Mouse (Mus musculus) liver, postnatal 0 days (tissue): ENCODE data around the gene Gtf2h1.

Experiments
- CTCF ChIP-seq: sonication (generic); IDR thresholded peaks from 2 replicates; pipeline ENCODE4 v1.5.1; 2016; ENCODE audit warnings: antibody characterized with exemption, low read depth
- EP300 ChIP-seq: IDR thresholded peaks from 2 replicates; pipeline ENCODE4 v1.6.1; 2016; ENCODE audit warnings: antibody characterized with exemption, low read depth, mild to moderate bottlenecking

DNA sequence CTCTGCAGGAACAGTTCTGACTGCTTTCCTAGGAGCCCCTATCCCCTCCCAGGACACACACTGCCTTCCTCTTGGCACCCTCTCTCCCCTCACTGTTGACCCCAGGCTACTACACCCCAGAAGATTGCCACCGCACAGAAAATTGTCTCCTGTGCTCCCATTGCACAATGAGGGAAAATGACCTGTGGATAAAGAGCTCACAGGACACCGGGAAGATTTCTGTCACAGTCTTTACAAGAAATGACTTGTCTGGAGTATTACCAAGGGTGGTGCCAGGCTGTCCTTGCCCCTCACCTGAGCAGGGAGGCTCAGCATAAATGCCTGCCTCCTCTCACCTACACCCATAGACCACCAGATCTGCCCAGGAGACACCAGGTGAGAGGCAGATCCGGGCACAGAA is 44.4 kb upstream of the Gtf2h1 start, which contains the start of gene Saa2:
- no peak for TF ChIP-seq CTCF
- no peak for TF ChIP-seq EP300
